Mouse (Mus musculus): ENCODE data around the gene 9530053A07Rik. TPM values are rescaled to one million over a fixed set of nuclear protein-coding genes. Genes with fewer than 3 reads are reported as not detected.
"Not testable (repeated sequence)": the region's sequence is repeated elsewhere in the genome, so short reads cannot be mapped to it uniquely, and the experiment has no call there.

The 9530053A07Rik gene
- 0.02 and 0.03 TPM in 2 replicates for polyA plus RNA-seq (2012; rRNA removed)

DNA sequence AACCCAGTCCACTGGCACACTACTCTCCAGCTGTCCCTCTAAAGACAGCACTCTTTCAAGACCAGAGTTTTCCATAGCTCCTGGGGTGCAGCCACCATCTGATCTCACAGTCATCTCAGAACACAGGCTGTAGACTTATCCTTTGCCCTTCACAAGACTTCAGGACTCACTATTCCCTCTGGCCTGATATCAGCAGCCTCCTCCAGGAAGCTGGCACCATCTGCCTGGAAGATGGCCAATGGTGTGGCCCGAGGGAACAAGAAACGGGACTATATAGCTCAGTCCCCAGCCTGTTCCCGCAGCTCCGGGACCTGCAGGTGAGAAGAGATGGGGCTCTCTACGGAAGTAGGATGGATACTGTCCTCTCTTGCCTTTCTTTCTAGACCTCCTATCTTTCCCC, at the start of gene 9530053A07Rik:
9530053A07Rik (plus strand) TSS at position 301 of the 400 bp plus-strand sequence.
- H3K4me1 ChIP-seq (ENCODE audit: control insufficient read depth, insufficient read depth, low read length) = no peaks in the 10 kb centered on the region
- H3K27me3 ChIP-seq (ENCODE audit: control insufficient read depth, insufficient read depth, low read length) = no peaks in the 10 kb centered on the region
- 51% methylated on average over 5 of the region's 5 CpGs for whole genome bisulfite sequencing
- no peak for DNase-seq
- no peak within 1 kb of the TSS for H3K27ac ChIP-seq (ENCODE audit: insufficient read depth, low read length)
- TF ChIP-seq POLR2A (IDR thresholded peaks at IDR 0.05; ENCODE audit: borderline replicate concordance, insufficient read depth, low read length) (no peak), CTCF (IDR thresholded peaks at IDR 0.05; ENCODE audit: borderline replicate concordance, insufficient read depth, low read depth, low read length) (no peak)
- H3K4me3 ChIP-seq (replicated peaks; ENCODE audit: insufficient read depth, low read depth, low read length) = no peak within 1 kb of the TSS

DNA sequence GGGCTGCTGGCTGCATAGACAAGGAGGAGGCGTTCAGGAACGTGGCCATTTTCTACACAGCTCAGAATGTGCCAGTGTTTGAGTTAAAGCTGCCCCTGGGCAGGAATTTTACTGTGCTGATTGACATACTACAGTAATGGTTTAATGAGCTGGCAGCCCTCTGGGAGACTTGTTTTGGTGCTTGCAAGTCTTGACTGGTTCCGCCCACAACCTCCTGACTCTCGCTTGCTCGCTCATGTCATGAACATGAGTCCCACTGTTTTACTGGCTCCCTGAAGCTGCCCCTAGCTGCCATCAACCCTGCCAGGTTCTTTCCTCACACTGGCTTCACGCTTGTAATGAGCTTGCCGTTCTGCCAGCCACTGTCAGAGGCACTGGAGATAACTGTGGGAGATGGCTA, 45.1 kb upstream of the 9530053A07Rik start:
- Histone ChIP-seq H3K4me3 (replicated peaks; ENCODE audit: insufficient read depth, low read depth, low read length) (no peak overlapping the region), H3K27me3 (ENCODE audit: control insufficient read depth, insufficient read depth, low read length) (no peaks in the 10 kb centered on the region), H3K27ac (ENCODE audit: insufficient read depth, low read length) (no peak overlapping the region), H3K4me1 (ENCODE audit: control insufficient read depth, insufficient read depth, low read length) (no peaks in the 10 kb centered on the region)
- WGBS = 13% methylated on average over 7 of the region's 7 CpGs
- DNase-seq = no peak
- TF ChIP-seq CTCF (IDR thresholded peaks at IDR 0.05; ENCODE audit: borderline replicate concordance, insufficient read depth, low read depth, low read length) (no peak), POLR2A (IDR thresholded peaks at IDR 0.05; ENCODE audit: borderline replicate concordance, insufficient read depth, low read length) (no peak)

DNA sequence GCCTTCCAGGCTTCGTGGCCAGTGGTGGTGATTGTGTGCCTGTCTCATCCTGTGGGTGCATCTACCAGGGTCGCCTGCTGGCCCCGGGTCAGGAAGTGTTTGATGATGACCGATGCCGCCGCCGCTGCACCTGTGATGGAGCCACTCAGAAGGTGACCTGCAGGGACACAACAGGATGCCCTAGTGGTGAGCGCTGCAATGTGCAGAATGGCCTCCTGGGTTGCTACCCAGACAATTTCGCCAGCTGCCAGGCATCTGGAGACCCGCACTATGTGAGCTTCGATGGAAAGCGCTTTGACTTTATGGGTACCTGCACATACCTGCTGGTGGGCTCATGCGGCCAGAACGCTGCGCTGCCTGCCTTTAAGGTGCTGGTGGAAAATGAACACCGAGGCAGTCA, 43.0 kb upstream of the 9530053A07Rik start:
- no peak for TF ChIP-seq POLR2A (IDR thresholded peaks at IDR 0.05; ENCODE audit: borderline replicate concordance, insufficient read depth, low read length)
- no peak for TF ChIP-seq CTCF (IDR thresholded peaks at IDR 0.05; ENCODE audit: borderline replicate concordance, insufficient read depth, low read depth, low read length)
- Histone ChIP-seq H3K4me1 (ENCODE audit: control insufficient read depth, insufficient read depth, low read length) (no peaks in the 10 kb centered on the region), H3K27ac (ENCODE audit: insufficient read depth, low read length) (no peak overlapping the region), H3K27me3 (ENCODE audit: control insufficient read depth, insufficient read depth, low read length) (no peaks in the 10 kb centered on the region), H3K4me3 (replicated peaks; ENCODE audit: insufficient read depth, low read depth, low read length) (no peak overlapping the region)
- DNase-seq = no peak
- WGBS = 83% methylated on average over 16 of the region's 16 CpGs

DNA sequence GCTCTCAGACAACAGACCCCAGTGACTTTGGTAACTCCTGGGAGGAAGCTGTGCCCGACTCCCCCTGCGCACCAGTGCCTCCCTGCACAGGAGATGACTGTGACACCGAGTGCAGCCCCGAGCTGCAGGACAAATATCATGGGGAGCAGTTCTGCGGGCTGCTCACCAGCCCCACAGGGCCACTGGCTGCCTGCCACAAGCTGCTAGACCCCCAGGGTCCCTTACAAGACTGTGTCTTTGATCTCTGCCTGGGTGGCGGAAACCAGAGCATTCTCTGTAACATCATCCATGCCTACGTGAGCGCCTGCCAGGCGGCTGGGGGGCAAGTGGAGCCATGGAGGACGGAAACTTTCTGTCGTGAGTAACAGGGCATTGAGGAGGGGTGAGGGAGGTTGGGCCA, 35.7 kb upstream of the 9530053A07Rik start:
- no peaks in the 10 kb centered on the region for H3K27me3 ChIP-seq (ENCODE audit: control insufficient read depth, insufficient read depth, low read length)
- 12% methylated on average over 11 of the region's 11 CpGs for WGBS
- no peak for DNase-seq
- no peak overlapping the region for H3K27ac ChIP-seq (ENCODE audit: insufficient read depth, low read length)
- H3K4me1 ChIP-seq (ENCODE audit: control insufficient read depth, insufficient read depth, low read length) = no peaks in the 10 kb centered on the region
- TF ChIP-seq POLR2A (IDR thresholded peaks at IDR 0.05; ENCODE audit: borderline replicate concordance, insufficient read depth, low read length) = no peak
- TF ChIP-seq CTCF (IDR thresholded peaks at IDR 0.05; ENCODE audit: borderline replicate concordance, insufficient read depth, low read depth, low read length) = no peak
- no peak overlapping the region for H3K4me3 ChIP-seq (replicated peaks; ENCODE audit: insufficient read depth, low read depth, low read length)

DNA sequence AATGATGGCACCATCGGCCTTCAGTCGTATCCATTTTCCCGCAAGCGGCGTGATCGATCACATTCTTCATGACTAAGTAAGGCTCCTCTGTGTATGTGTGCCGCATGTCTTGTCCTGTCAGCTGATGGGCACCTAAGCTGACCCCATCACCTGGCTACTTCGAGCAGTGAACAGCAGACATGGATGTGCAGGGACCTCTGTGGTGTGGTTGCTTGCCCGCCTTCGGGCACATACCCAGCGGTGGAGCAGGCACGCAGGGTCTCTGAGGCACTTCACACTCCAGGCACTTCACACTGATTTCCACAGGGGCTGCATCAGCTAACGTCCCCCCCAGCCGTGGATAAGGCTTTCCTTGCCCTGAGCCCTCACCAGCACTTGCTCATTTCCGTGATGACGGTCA, 30.2 kb upstream of the 9530053A07Rik start:
- no peak for TF ChIP-seq POLR2A (IDR thresholded peaks at IDR 0.05; ENCODE audit: borderline replicate concordance, insufficient read depth, low read length)
- TF ChIP-seq CTCF (IDR thresholded peaks at IDR 0.05; ENCODE audit: borderline replicate concordance, insufficient read depth, low read depth, low read length) = no peak
- Histone ChIP-seq H3K4me1 (ENCODE audit: control insufficient read depth, insufficient read depth, low read length) (no peaks in the 10 kb centered on the region), H3K4me3 (replicated peaks; ENCODE audit: insufficient read depth, low read depth, low read length) (no peak overlapping the region), H3K27ac (ENCODE audit: insufficient read depth, low read length) (no peak overlapping the region), H3K27me3 (ENCODE audit: control insufficient read depth, insufficient read depth, low read length) (no peaks in the 10 kb centered on the region)
- WGBS = 93% methylated on average over 16 of the region's 16 CpGs
- no peak for DNase-seq

DNA sequence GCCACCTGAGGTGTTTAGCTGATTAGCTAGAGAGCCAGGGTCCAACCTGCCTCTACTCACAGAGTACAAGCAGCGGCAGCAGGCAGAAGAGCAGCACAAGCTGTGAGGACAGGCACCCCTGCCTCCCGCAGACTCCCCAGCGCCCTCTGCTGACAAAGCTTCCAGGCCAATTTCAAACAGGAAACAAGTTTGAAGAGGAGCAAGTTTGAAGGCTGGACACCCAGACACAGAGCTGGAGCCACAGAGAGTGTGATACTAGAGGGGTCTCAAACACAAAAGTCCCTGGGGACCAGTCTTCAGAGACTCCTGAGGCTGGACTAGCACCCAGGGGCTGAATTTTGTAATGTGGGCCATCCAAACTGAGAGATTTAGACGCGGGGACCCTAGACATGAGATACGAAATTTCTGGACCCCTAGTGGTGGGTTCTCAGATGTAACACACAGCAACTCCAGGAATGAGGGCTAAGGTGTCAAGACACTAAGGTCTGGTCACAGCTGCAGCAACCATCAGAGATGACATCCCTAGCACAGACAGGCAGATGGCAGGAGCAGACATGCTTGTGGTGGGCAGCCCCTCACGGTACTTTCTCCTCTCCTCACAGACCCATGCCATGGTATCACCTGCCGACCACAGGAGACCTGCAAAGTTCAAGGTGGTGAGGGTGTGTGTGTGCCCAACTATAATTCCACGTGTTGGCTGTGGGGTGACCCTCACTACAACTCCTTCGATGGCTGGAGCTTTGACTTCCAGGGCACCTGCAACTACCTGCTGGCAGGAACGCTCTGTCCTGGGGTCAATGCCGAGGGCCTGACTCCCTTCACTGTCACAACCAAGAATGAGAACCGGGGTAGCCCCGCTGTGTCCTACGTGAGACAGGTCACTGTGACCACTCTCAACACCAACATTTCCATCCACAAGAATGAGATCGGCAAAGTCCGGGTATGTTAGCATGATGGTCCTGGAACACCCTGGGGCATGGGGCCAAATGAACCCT, 28.4 kb upstream of the 9530053A07Rik start:
- WGBS = 64% methylated on average over 17 of the region's 17 CpGs
- no peak overlapping the region for H3K4me3 ChIP-seq (replicated peaks; ENCODE audit: insufficient read depth, low read depth, low read length)
- DNase-seq = peak in 1 of 2 experiments; percentile 16

DNA sequence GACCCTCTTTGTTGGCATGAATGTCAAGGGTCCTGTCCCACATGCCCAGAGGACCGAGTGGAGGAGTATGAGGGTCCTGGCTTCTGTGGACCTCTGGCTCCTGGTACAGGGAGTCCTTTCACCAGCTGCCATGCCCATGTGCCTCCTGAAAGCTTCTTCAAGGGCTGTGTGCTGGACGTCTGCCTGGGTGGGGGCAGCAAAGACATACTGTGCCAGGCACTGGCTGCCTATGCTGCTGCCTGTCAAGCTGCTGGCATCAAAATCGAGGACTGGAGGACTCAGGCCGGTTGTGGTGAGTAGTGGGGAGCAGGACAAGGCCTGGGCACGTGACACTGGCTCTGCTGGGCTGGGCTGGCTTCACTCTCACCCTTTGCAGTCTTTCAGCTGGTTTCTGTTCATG, 26.3 kb upstream of the 9530053A07Rik start:
- 7% methylated on average over 5 of the region's 5 CpGs for WGBS

More for the DNA sequence above, 28.4 kb upstream of the 9530053A07Rik start:
- no peaks in the 10 kb centered on the region for H3K4me1 ChIP-seq (ENCODE audit: control insufficient read depth, insufficient read depth, low read length)
- no peak overlapping the region for H3K27ac ChIP-seq (ENCODE audit: insufficient read depth, low read length)
- no peaks in the 10 kb centered on the region for H3K27me3 ChIP-seq (ENCODE audit: control insufficient read depth, insufficient read depth, low read length)
- TF ChIP-seq POLR2A (IDR thresholded peaks at IDR 0.05; ENCODE audit: borderline replicate concordance, insufficient read depth, low read length) = no peak
- no peak for TF ChIP-seq CTCF (IDR thresholded peaks at IDR 0.05; ENCODE audit: borderline replicate concordance, insufficient read depth, low read depth, low read length)

DNA sequence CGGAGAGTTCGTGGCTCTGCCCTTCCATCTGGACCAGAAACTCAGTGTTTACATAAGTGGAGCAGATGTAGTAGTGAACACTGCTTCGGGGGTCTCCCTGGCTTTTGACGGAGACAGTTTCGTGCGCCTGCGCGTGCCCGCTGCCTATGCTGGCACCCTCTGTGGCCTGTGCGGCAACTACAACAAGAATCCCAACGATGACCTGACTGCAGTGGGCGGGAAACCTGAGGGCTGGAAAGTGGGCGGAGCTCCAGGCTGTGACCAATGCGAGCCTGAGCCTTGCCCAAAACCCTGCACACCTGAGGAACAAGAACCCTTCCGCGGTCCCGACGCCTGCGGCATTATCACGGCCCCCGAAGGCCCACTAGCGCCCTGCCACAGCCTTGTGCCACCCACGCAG, 24.6 kb upstream of the 9530053A07Rik start:
- TF ChIP-seq CTCF (IDR thresholded peaks at IDR 0.05; ENCODE audit: borderline replicate concordance, insufficient read depth, low read depth, low read length) (no peak), POLR2A (IDR thresholded peaks at IDR 0.05; ENCODE audit: borderline replicate concordance, insufficient read depth, low read length) (no peak)
- Histone ChIP-seq H3K27ac (ENCODE audit: insufficient read depth, low read length) (no peak overlapping the region), H3K27me3 (ENCODE audit: control insufficient read depth, insufficient read depth, low read length) (no peaks in the 10 kb centered on the region), H3K4me1 (ENCODE audit: control insufficient read depth, insufficient read depth, low read length) (no peaks in the 10 kb centered on the region), H3K4me3 (replicated peaks; ENCODE audit: insufficient read depth, low read depth, low read length) (no peak overlapping the region)
- peak; percentile 14 to 19 for DNase-seq
- 8% methylated on average over 23 of the region's 23 CpGs for WGBS

More for the DNA sequence above, 26.3 kb upstream of the 9530053A07Rik start:
- DNase-seq; H3K27ac ChIP-seq (ENCODE audit: insufficient read depth, low read length); H3K4me1 ChIP-seq (ENCODE audit: control insufficient read depth, insufficient read depth, low read length); H3K27me3 ChIP-seq (ENCODE audit: control insufficient read depth, insufficient read depth, low read length); H3K4me3 ChIP-seq (replicated peaks; ENCODE audit: insufficient read depth, low read depth, low read length): not testable (repeated sequence)
